Mouse (Mus musculus) stomach, embryonic 16.5 days (tissue): Measurements from ENCODE around the gene Susd3. TPM values are rescaled to one million over a fixed set of nuclear protein-coding genes. Genes with fewer than 3 reads are reported as not detected.

Experiments used
- ATAC-seq: fragments of 200-750 bp; cut with Nextera tagmentation; 2 replicates; pipeline ENCODE4 v1.8.0; 2017; ENCODE audit warnings: moderate number of reproducible peaks, moderate TSS enrichment; ENCODE audit not compliant: insufficient read depth, low FRiP score
- H3K27ac ChIP-seq: fragments of 300-500 bp; sonication (generic); 2 replicates; pipeline ENCODE4 v1.5.1; 2014; ENCODE audit warnings: low read length
- H3K27me3 ChIP-seq: fragments of 300-500 bp; sonication (generic); 2 replicates; pipeline ENCODE4 v1.6.1; 2014; ENCODE audit warnings: low read length, control low read depth, mixed read lengths; ENCODE audit not compliant: control insufficient read depth, insufficient read depth
- H3K36me3 ChIP-seq: fragments of 300-500 bp; sonication (generic); 2 replicates; pipeline ENCODE4 v1.6.1; 2014; ENCODE audit warnings: low read length; ENCODE audit not compliant: control insufficient read depth, insufficient read depth
- H3K4me1 ChIP-seq: fragments of 300-500 bp; sonication (generic); 2 replicates; pipeline ENCODE4 v1.6.1; 2014; ENCODE audit warnings: low read length, control low read depth, mixed read lengths; ENCODE audit not compliant: control insufficient read depth, insufficient read depth
- H3K4me2 ChIP-seq: fragments of 300-500 bp; sonication (generic); 2 replicates; pipeline ENCODE4 v1.6.1; 2014; ENCODE audit warnings: low read depth, low read length, mixed read lengths
- H3K4me3 ChIP-seq: fragments of 300-500 bp; sonication (generic); replicated peaks from 2 replicates; pipeline ENCODE4 v1.5.1; 2014; ENCODE audit warnings: mild to moderate bottlenecking, low read length
- H3K9ac ChIP-seq: fragments of 300-500 bp; sonication (generic); 2 replicates; pipeline ENCODE4 v1.6.1; 2014; ENCODE audit warnings: low read length
- H3K9me3 ChIP-seq: fragments of 300-500 bp; sonication (generic); replicated peaks from 2 replicates; pipeline ENCODE4 v1.6.1; 2016; ENCODE audit warnings: low read length, control low read depth; ENCODE audit not compliant: control insufficient read depth
- WGBS: fragments of 180-500 bp; shearing (Covaris S2); extraction: QIAGEN DNeasy Blood & Tissue Kit; methylation state at CpG from one replicate; pipeline ENCODE4 v1.1.7; 2014; 5-methylcytosine and 5-hydroxymethylcytosine counted together
- polyA plus RNA-seq: library from polyadenylated mRNA; unstranded; fragments of >200 nt; fragmentation: Nextera tagmentation; extraction: Ambion mirVana; gene quantifications from 2 replicates; pipeline ENCODE4 v1.2.1, GENCODE M21; 2015

Susd3 gene
- polyA plus RNA-seq, 1 experiment from 2014 or later, result 1.2 TPM

GRCm38 (mm10) chr13:49238737-49239136 lies 9.8 kb downstream of the Susd3 start:
- Histone ChIP-seq H3K9me3 (no peaks in the 10 kb centered on the region), H3K9ac (no peak overlapping the region), H3K4me3 (no peak overlapping the region), H3K36me3 (no peaks in the 10 kb centered on the region), H3K27ac (no peak overlapping the region), H3K4me2 (no peak overlapping the region), H3K4me1 (no peaks in the 10 kb centered on the region), H3K27me3 (no peaks in the 10 kb centered on the region)
- no peak for ATAC-seq
- WGBS, result 93% methylated on average over 8 of the region's 8 CpGs

- ATAC-seq, result no peak
- no peak overlapping the region for H3K27ac ChIP-seq
- H3K9ac ChIP-seq, result no peak overlapping the region
- no peaks in the 10 kb centered on the region for H3K36me3 ChIP-seq
- H3K27me3 ChIP-seq, result no peaks in the 10 kb centered on the region
- H3K4me1 ChIP-seq, result no peaks in the 10 kb centered on the region
- no peak overlapping the region for H3K4me2 ChIP-seq
- no peak overlapping the region for H3K4me3 ChIP-seq
- WGBS, result 84% methylated on average over 8 of the region's 8 CpGs
- H3K9me3 ChIP-seq, result no peaks in the 10 kb centered on the region
These were observed 10.9 kb downstream of the Susd3 start for GRCm38 (mm10) chr13:49237617-49238016.

GRCm38 (mm10) chr13:49234711-49235110 lies 13.8 kb downstream of the Susd3 start:
- no peak for ATAC-seq
- Histone ChIP-seq H3K4me1 (no peaks in the 10 kb centered on the region), H3K4me2 (no peak overlapping the region), H3K4me3 (no peak overlapping the region), H3K27me3 (no peaks in the 10 kb centered on the region), H3K27ac (no peak overlapping the region), H3K36me3 (no peaks in the 10 kb centered on the region), H3K9me3 (no peaks in the 10 kb centered on the region), H3K9ac (no peak overlapping the region)
- 89% methylated on average over 4 of the region's 4 CpGs for WGBS

- Histone ChIP-seq H3K4me1 (no peaks in the 10 kb centered on the region), H3K9ac (no peak overlapping the region), H3K9me3 (no peaks in the 10 kb centered on the region), H3K4me3 (no peak overlapping the region), H3K27ac (no peak overlapping the region), H3K36me3 (no peaks in the 10 kb centered on the region), H3K27me3 (no peaks in the 10 kb centered on the region), H3K4me2 (no peak overlapping the region)
- WGBS, result 85% methylated on average over 8 of the region's 8 CpGs
- no peak for ATAC-seq
These were observed 14.5 kb downstream of the Susd3 start for GRCm38 (mm10) chr13:49233792-49234572.

GRCm38 (mm10) chr13:49225633-49226032 lies 22.9 kb downstream of the Susd3 start:
- Histone ChIP-seq H3K27me3 (no peaks in the 10 kb centered on the region), H3K4me3 (no peak overlapping the region), H3K4me1 (no peaks in the 10 kb centered on the region), H3K27ac (no peak overlapping the region), H3K36me3 (no peaks in the 10 kb centered on the region), H3K9ac (no peak overlapping the region), H3K4me2 (no peak overlapping the region), H3K9me3 (no peaks in the 10 kb centered on the region)
- no peak for ATAC-seq
- WGBS, result 47% methylated on average over 4 of the region's 4 CpGs

GRCm38 (mm10) chr13:49225159-49225558 lies 23.3 kb downstream of the Susd3 start:
- no peak overlapping the region for H3K9ac ChIP-seq

GRCm38 (mm10) chr13:49224729-49225128 lies 23.8 kb downstream of the Susd3 start:
- no peaks in the 10 kb centered on the region for H3K27me3 ChIP-seq
- no peak overlapping the region for H3K27ac ChIP-seq
- H3K9me3 ChIP-seq, result no peaks in the 10 kb centered on the region
- H3K9ac ChIP-seq, result no peak overlapping the region
- peak overlapping the region; percentile 28; the same call in 1 of the 2 replicates for H3K4me2 ChIP-seq
- ATAC-seq, result no peak
- no peaks in the 10 kb centered on the region for H3K36me3 ChIP-seq
- WGBS, result 29% methylated on average over 6 of the region's 6 CpGs
- no peaks in the 10 kb centered on the region for H3K4me1 ChIP-seq
- H3K4me3 ChIP-seq, result no peak overlapping the region

More at GRCm38 (mm10) chr13:49225159-49225558, 23.3 kb downstream of the Susd3 start:
- Histone ChIP-seq H3K4me3 (no peak overlapping the region), H3K36me3 (no peaks in the 10 kb centered on the region), H3K4me1 (no peaks in the 10 kb centered on the region), H3K4me2 (no peak overlapping the region), H3K27ac (no peak overlapping the region), H3K27me3 (no peaks in the 10 kb centered on the region), H3K9me3 (no peaks in the 10 kb centered on the region)
- ATAC-seq, result no peak
- 60% methylated on average over 3 of the region's 3 CpGs for WGBS

- no peak overlapping the region for H3K9ac ChIP-seq
- WGBS, result 14% methylated on average over 10 of the region's 10 CpGs
- H3K9me3 ChIP-seq, result no peaks in the 10 kb centered on the region
- ATAC-seq, result no peak
- no peak overlapping the region for H3K4me3 ChIP-seq
- H3K27ac ChIP-seq, result no peak overlapping the region
- no peaks in the 10 kb centered on the region for H3K36me3 ChIP-seq
- H3K4me2 ChIP-seq, result peak overlapping the region; percentile 28; the same call in 1 of the 2 replicates
- no peaks in the 10 kb centered on the region for H3K27me3 ChIP-seq
- H3K4me1 ChIP-seq, result no peaks in the 10 kb centered on the region
These were observed 24.2 kb downstream of the Susd3 start for GRCm38 (mm10) chr13:49224314-49224713.

- ATAC-seq, result no peak
- Histone ChIP-seq H3K9me3 (no peaks in the 10 kb centered on the region), H3K4me3 (no peak overlapping the region), H3K4me1 (peaks cover 6% of the 10 kb centered on the region; the same call in 1 of the 2 replicates), H3K27ac (no peak overlapping the region), H3K9ac (no peak overlapping the region), H3K4me2 (no peak overlapping the region), H3K27me3 (no peaks in the 10 kb centered on the region), H3K36me3 (no peaks in the 10 kb centered on the region)
- 21% methylated on average over 5 of the region's 5 CpGs for WGBS
These were observed 27.6 kb downstream of the Susd3 start for GRCm38 (mm10) chr13:49220912-49221311.
